Mouse (Mus musculus): ENCODE data around the gene Krtap9-5. TPM values are rescaled to one million over a fixed set of nuclear protein-coding genes. Genes with fewer than 3 reads are reported as not detected.

The Krtap9-5 gene
- polyA plus RNA-seq, 1 experiment from 2014 or later: not detected

DNA sequence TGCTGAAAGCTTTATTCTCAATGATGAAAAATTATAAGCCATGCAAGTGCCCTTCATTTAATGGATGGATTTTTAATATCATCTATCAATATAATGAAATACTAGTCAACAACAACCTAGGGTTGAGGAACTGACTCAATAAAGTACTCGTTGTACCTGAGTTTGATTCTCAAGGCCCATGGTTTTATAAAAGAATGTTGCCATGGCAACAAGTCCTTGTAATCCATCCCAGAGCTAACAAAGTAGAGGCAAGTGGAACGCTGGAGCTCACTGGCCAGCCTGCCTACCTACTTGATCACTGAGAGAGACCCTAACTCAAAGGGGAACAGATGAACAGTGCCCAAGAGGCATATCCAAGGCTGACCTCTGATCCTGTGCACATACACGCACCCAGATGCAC, 42.3 kb downstream of the Krtap9-5 start:
- WGBS: 67% methylated on average over 3 of the region's 3 CpGs
- Histone ChIP-seq H3K27ac (ENCODE audit: low read depth) (no peak overlapping the region), H3K9ac (no peak overlapping the region), H3K4me3 (ENCODE audit: low read depth, low read length) (no peak overlapping the region), H3K27me3 (ENCODE audit: insufficient read depth, low read length) (peaks cover 8% of the 10 kb centered on the region; the same call in 1 of the 2 replicates), H3K4me2 (no peak overlapping the region), H3K36me3 (ENCODE audit: insufficient read depth) (no peaks in the 10 kb centered on the region), H3K9me3 (ENCODE audit: low read depth, low read length) (no peaks in the 10 kb centered on the region), H3K4me1 (ENCODE audit: insufficient read depth) (no peaks in the 10 kb centered on the region)
- ATAC-seq (ENCODE audit: insufficient read depth) (no peak), DNase-seq (no peak)
- no peak for TF ChIP-seq CTCF (IDR thresholded peaks at IDR 0.05; ENCODE audit: low read depth)

DNA sequence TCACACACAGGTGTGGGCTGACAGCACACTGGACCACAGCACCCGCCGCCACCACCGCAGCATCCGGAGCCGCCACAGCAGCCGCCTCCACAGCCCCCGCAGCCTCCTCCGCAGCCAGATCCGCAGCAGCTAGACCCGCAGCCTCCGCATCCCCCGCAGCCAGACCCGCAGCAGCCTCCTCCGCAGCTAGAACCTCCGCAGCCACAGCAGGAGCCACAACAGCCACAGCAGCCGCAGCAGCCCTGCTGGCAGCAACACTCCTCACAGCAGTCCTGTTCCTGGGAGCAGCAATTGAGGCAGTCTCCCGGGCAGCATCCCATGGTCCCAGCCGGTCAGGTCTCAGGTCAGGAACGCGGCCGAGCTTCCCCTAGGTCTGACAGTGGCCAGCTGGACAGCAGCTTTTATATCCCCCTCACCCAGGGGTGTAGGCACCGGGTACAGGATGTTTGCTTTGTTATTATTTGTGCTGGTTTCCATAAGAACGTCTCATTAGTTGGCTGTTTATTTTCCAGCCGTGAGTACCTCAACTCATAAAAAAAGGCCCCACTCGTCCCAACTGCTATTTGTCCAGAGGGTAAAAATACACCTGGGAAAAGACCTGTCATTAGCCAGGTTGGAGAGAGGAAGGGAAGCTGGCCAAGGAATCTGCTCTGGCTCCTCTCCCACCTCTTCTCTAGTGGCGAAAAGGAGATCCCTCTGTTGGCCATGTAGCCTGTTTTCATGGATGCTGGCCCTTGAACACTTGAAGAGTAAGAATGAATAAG, 45.5 kb downstream of the Krtap9-5 start, which contains the start of gene Krtap17-1:
Gene Krtap17-1, minus strand, starts transcription at position 375 of the 764 bp plus-strand sequence.
- ATAC-seq (ENCODE audit: insufficient read depth): no peak
- WGBS: 13% methylated on average over 26 of the region's 26 CpGs
- H3K4me1 ChIP-seq (ENCODE audit: insufficient read depth): no peaks in the 10 kb centered on the region
- peaks cover 8% of the 10 kb centered on the region; the same call in 1 of the 2 replicates for H3K27me3 ChIP-seq (ENCODE audit: insufficient read depth, low read length)
- peak within 1 kb of the TSS; percentile 40 for H3K4me2 ChIP-seq
- H3K9ac ChIP-seq: no peak within 1 kb of the TSS
- H3K9me3 ChIP-seq (ENCODE audit: low read depth, low read length): no peaks in the 10 kb centered on the region
- no peak for DNase-seq
- no peak within 1 kb of the TSS for H3K27ac ChIP-seq (ENCODE audit: low read depth)
- no peak for TF ChIP-seq CTCF (IDR thresholded peaks at IDR 0.05; ENCODE audit: low read depth)
- no peak within 1 kb of the TSS for H3K4me3 ChIP-seq (ENCODE audit: low read depth, low read length)
- no peaks in the 10 kb centered on the region for H3K36me3 ChIP-seq (ENCODE audit: insufficient read depth)

DNA sequence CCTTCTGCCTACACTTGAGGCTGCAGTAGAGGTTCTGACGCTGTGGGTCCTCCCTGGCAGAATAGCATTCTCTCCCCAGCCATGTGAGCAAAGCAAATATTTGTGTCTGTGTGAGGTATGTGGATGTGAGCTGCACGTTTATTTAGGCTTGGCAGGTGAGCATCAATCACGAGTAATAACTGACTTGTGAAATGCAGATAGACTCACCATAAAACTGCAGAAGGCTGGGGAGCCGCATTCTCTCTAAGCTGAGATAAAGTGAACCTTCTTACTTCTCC, 46.0 kb downstream of the Krtap9-5 start:
- ATAC-seq (ENCODE audit: insufficient read depth) (no peak), DNase-seq (peak; percentile 6)
- no peak overlapping the region for H3K27ac ChIP-seq (ENCODE audit: low read depth)
- no peak overlapping the region for H3K4me3 ChIP-seq (ENCODE audit: low read depth, low read length)
- no peak overlapping the region for H3K4me2 ChIP-seq
- no peak overlapping the region for H3K9ac ChIP-seq
- peaks cover 8% of the 10 kb centered on the region; the same call in 1 of the 2 replicates for H3K27me3 ChIP-seq (ENCODE audit: insufficient read depth, low read length)
- H3K4me1 ChIP-seq (ENCODE audit: insufficient read depth): no peaks in the 10 kb centered on the region
- 24% methylated on average over 4 of the region's 4 CpGs for WGBS
- no peak for TF ChIP-seq CTCF (IDR thresholded peaks at IDR 0.05; ENCODE audit: low read depth)
- H3K9me3 ChIP-seq (ENCODE audit: low read depth, low read length): no peaks in the 10 kb centered on the region
- H3K36me3 ChIP-seq (ENCODE audit: insufficient read depth): no peaks in the 10 kb centered on the region

DNA sequence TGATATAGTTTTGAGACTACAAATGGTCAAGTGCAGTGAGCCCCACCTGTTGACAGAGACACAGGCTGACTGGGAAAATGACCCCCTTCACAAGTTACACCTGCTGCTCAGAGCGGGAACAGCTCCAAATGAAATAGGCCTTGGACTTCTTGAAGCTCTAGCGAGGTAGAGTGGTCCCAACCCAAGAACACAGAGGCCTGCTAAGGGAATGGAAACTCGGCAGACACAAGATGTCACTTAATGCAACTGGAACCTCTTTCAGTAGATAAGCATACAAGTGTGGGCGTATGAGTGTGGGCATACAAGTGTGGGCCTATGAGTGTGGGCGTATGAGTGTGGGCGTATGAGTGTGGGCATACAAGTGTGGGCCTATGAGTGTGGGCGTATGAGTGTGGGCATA, 50.8 kb downstream of the Krtap9-5 start:
- H3K27me3 ChIP-seq (ENCODE audit: insufficient read depth, low read length): peaks cover under 1% of the 10 kb centered on the region; the same call in 1 of the 2 replicates
- H3K9ac ChIP-seq: no peak overlapping the region
- H3K4me3 ChIP-seq (ENCODE audit: low read depth, low read length): no peak overlapping the region
- DNase-seq: no peak
- H3K36me3 ChIP-seq (ENCODE audit: insufficient read depth): no peaks in the 10 kb centered on the region
- no peaks in the 10 kb centered on the region for H3K4me1 ChIP-seq (ENCODE audit: insufficient read depth)
- ATAC-seq (ENCODE audit: insufficient read depth): no peak
- WGBS: 87% methylated on average over 7 of the region's 7 CpGs
- H3K9me3 ChIP-seq (ENCODE audit: low read depth, low read length): no peaks in the 10 kb centered on the region
- H3K4me2 ChIP-seq: no peak overlapping the region
- H3K27ac ChIP-seq (ENCODE audit: low read depth): no peak overlapping the region
- no peak for TF ChIP-seq CTCF (IDR thresholded peaks at IDR 0.05; ENCODE audit: low read depth)

Other genes starting within 250 kb of the Krtap9-5 start
- not detected in 2 replicates for gene Gm14180, start 214.2 kb upstream of the Krtap9-5 start, polyA plus RNA-seq (2014; fragmentation: Nextera tagmentation; extraction: Ambion mirVana)
- gene Gm11595, start 175.6 kb upstream of the Krtap9-5 start, polyA plus RNA-seq (2014; fragmentation: Nextera tagmentation; extraction: Ambion mirVana): not detected in 2 replicates
- not detected in 2 replicates for gene Krtap4-8, start 167.8 kb upstream of the Krtap9-5 start, polyA plus RNA-seq (2014; fragmentation: Nextera tagmentation; extraction: Ambion mirVana)
- gene Krtap4-9, start 163.3 kb upstream of the Krtap9-5 start, polyA plus RNA-seq (2014; fragmentation: Nextera tagmentation; extraction: Ambion mirVana): not detected in 2 replicates
- gene Gm11596, start 155.0 kb upstream of the Krtap9-5 start, polyA plus RNA-seq (2014; fragmentation: Nextera tagmentation; extraction: Ambion mirVana): not detected in 2 replicates
- not detected in 2 replicates for gene Gm11569, start 149.5 kb upstream of the Krtap9-5 start, polyA plus RNA-seq (2014; fragmentation: Nextera tagmentation; extraction: Ambion mirVana)
- gene Gm11554, start 144.0 kb upstream of the Krtap9-5 start, polyA plus RNA-seq (2014; fragmentation: Nextera tagmentation; extraction: Ambion mirVana): not detected in 2 replicates
- gene Krtap4-13, start 138.6 kb upstream of the Krtap9-5 start, polyA plus RNA-seq (2014; fragmentation: Nextera tagmentation; extraction: Ambion mirVana): not detected in 2 replicates
- gene Gm11564, start 132.8 kb upstream of the Krtap9-5 start, polyA plus RNA-seq (2014; fragmentation: Nextera tagmentation; extraction: Ambion mirVana): not detected in 2 replicates
- not detected in 2 replicates for gene 2300003K06Rik, start 110.4 kb upstream of the Krtap9-5 start, polyA plus RNA-seq (2014; fragmentation: Nextera tagmentation; extraction: Ambion mirVana)
- gene Krtap4-16, start 96.9 kb upstream of the Krtap9-5 start, polyA plus RNA-seq (2014; fragmentation: Nextera tagmentation; extraction: Ambion mirVana): not detected in 2 replicates
- not detected in 2 replicates for gene Gm11568, start 90.6 kb upstream of the Krtap9-5 start, polyA plus RNA-seq (2014; fragmentation: Nextera tagmentation; extraction: Ambion mirVana)
- gene Gm11559, start 84.0 kb upstream of the Krtap9-5 start, polyA plus RNA-seq (2014; fragmentation: Nextera tagmentation; extraction: Ambion mirVana): not detected in 2 replicates
- gene Krtap9-1, start 75.1 kb upstream of the Krtap9-5 start, polyA plus RNA-seq (2014; fragmentation: Nextera tagmentation; extraction: Ambion mirVana): not detected in 2 replicates
- not detected in 2 replicates for gene Gm11567, start 69.3 kb upstream of the Krtap9-5 start, polyA plus RNA-seq (2014; fragmentation: Nextera tagmentation; extraction: Ambion mirVana)
- not detected in 2 replicates for gene Krtap31-1, start 40.6 kb upstream of the Krtap9-5 start, polyA plus RNA-seq (2014; fragmentation: Nextera tagmentation; extraction: Ambion mirVana)
- gene Gm11565, start 33.7 kb upstream of the Krtap9-5 start, polyA plus RNA-seq (2014; fragmentation: Nextera tagmentation; extraction: Ambion mirVana): not detected in 2 replicates
- not detected in 2 replicates for gene Krtap31-2, start 12.2 kb upstream of the Krtap9-5 start, polyA plus RNA-seq (2014; fragmentation: Nextera tagmentation; extraction: Ambion mirVana)
- gene Krtap29-1, start 30.6 kb downstream of the Krtap9-5 start, polyA plus RNA-seq (2014; fragmentation: Nextera tagmentation; extraction: Ambion mirVana): not detected in 2 replicates
- not detected in 2 replicates for gene Krtap16-1, start 38.1 kb downstream of the Krtap9-5 start, polyA plus RNA-seq (2014; fragmentation: Nextera tagmentation; extraction: Ambion mirVana)
- gene Krtap17-1, start 45.5 kb downstream of the Krtap9-5 start, polyA plus RNA-seq (2014; fragmentation: Nextera tagmentation; extraction: Ambion mirVana): 0.75 and 0.87 TPM in 2 replicates
- not detected in 2 replicates for gene Krt33a, start 67.7 kb downstream of the Krtap9-5 start, polyA plus RNA-seq (2014; fragmentation: Nextera tagmentation; extraction: Ambion mirVana)
- not detected in 2 replicates for gene Krt33b, start 81.4 kb downstream of the Krtap9-5 start, polyA plus RNA-seq (2014; fragmentation: Nextera tagmentation; extraction: Ambion mirVana)
- gene Krt34, start 93.1 kb downstream of the Krtap9-5 start, polyA plus RNA-seq (2014; fragmentation: Nextera tagmentation; extraction: Ambion mirVana): not detected in 2 replicates
- gene Krt31, start 102.1 kb downstream of the Krtap9-5 start, polyA plus RNA-seq (2014; fragmentation: Nextera tagmentation; extraction: Ambion mirVana): not detected in 2 replicates
- gene Krt32, start 139.8 kb downstream of the Krtap9-5 start, polyA plus RNA-seq (2014; fragmentation: Nextera tagmentation; extraction: Ambion mirVana): not detected in 2 replicates
- not detected in 2 replicates for gene Krt35, start 147.8 kb downstream of the Krtap9-5 start, polyA plus RNA-seq (2014; fragmentation: Nextera tagmentation; extraction: Ambion mirVana)
- 0.11 TPM in 1 of 2 replicates, not detected in the other for gene Krt36, start 157.2 kb downstream of the Krtap9-5 start, polyA plus RNA-seq (2014; fragmentation: Nextera tagmentation; extraction: Ambion mirVana)
- gene Krt13, start 173.1 kb downstream of the Krtap9-5 start, polyA plus RNA-seq (2014; fragmentation: Nextera tagmentation; extraction: Ambion mirVana): 0.27 TPM in 1 of 2 replicates, not detected in the other
- 3.9 and 4.4 TPM in 2 replicates for gene Krt15, start 187.5 kb downstream of the Krtap9-5 start, polyA plus RNA-seq (2014; fragmentation: Nextera tagmentation; extraction: Ambion mirVana)
- 86.7 and 91.0 TPM in 2 replicates for gene Krt19, start 200.2 kb downstream of the Krtap9-5 start, polyA plus RNA-seq (2014; fragmentation: Nextera tagmentation; extraction: Ambion mirVana)
- gene Krt9, start 244.8 kb downstream of the Krtap9-5 start, polyA plus RNA-seq (2014; fragmentation: Nextera tagmentation; extraction: Ambion mirVana): not detected in 2 replicates

Measured in lung, embryonic 14.5 days (tissue).